In genomic region chr10:62791251-62792176, GRCm38 (mm10) we compare ENCODE assay signal across 8 mouse cellular contexts. TPM values are rescaled to one million over a fixed set of nuclear protein-coding genes. Genes with fewer than 3 reads are reported as not detected.
A peak's percentile ranks its signal among the peaks of the same experiment; 100 is the strongest.
DNase-seq lines count a peak whose midpoint lies in the region; ATAC-seq lines count a peak whose summit lies in the region.

No protein-coding gene starts in this region.

- peak overlapping the region; percentile 94 for H3K4me3 ChIP-seq in forebrain, embryonic 16.5 days (replicated peaks; ENCODE audit: low read length)
- H3K4me3 ChIP-seq in midbrain, embryonic 11.5 days (ENCODE audit: low read depth, low read length): peak overlapping the region; percentile 86

- H3K4me2 ChIP-seq in forebrain, embryonic 16.5 days (ENCODE audit: low read length): peak overlapping the region; percentile 84
- peak overlapping the region; percentile 54 for H3K4me2 ChIP-seq in midbrain, embryonic 11.5 days

- peak overlapping the region; percentile 98 for H3K9ac ChIP-seq in forebrain, embryonic 16.5 days (replicated peaks; ENCODE audit: low read depth, low read length)
- peak overlapping the region; percentile 96 for H3K9ac ChIP-seq in midbrain, embryonic 11.5 days (ENCODE audit: low read length)

- peaks cover 25% of the 10 kb centered on the region for H3K4me1 ChIP-seq in forebrain, embryonic 16.5 days (replicated peaks; ENCODE audit: control insufficient read depth, insufficient read depth, low read length)
- H3K4me1 ChIP-seq in midbrain, embryonic 11.5 days (ENCODE audit: control insufficient read depth, insufficient read depth, low read length): peaks cover 3% of the 10 kb centered on the region; the same call in 1 of the 2 replicates

- WGBS in forebrain, embryonic 16.5 days: under 1% methylated on average over 72 of the region's 78 CpGs
- WGBS in midbrain, embryonic 11.5 days: 2% methylated on average over 76 of the region's 78 CpGs

- H3K9me3 ChIP-seq in forebrain, embryonic 16.5 days (ENCODE audit: control insufficient read depth, low read length): no peaks in the 10 kb centered on the region
- no peaks in the 10 kb centered on the region for H3K9me3 ChIP-seq in midbrain, embryonic 11.5 days (ENCODE audit: control insufficient read depth, low read length)

- H3K27ac ChIP-seq in forebrain, embryonic 16.5 days (ENCODE audit: low read length): peak overlapping the region; percentile 92
- H3K27ac ChIP-seq in midbrain, embryonic 11.5 days (ENCODE audit: low read depth, low read length): peak overlapping the region; percentile 90

- peak; percentile 52 for DNase-seq in cerebellum, adult 9-10 months
- DNase-seq in cerebellum, postnatal 10 days: no peak
- peak; percentile 30 to 35 for DNase-seq in thymus, postnatal 10 days (ENCODE audit: low spot score in 2 of 2)
- DNase-seq in thymus, postnatal 25 days: no peak
- DNase-seq in layer of hippocampus, adult 9-10 months (ENCODE audit: low spot score): peak; percentile 12
- DNase-seq in midbrain, embryonic 11.5 days (ENCODE audit: low spot score, missing footprints): peak; percentile 91
- DNase-seq in telencephalon, adult 2 months (ENCODE audit: low read depth, low spot score): peak; percentile 2

- H3K27me3 ChIP-seq in forebrain, embryonic 16.5 days (replicated peaks; ENCODE audit: control insufficient read depth, insufficient read depth, low read length): no peaks in the 10 kb centered on the region
- no peaks in the 10 kb centered on the region for H3K27me3 ChIP-seq in midbrain, embryonic 11.5 days (ENCODE audit: control insufficient read depth, insufficient read depth, low read length)

- peaks cover 29% of the 10 kb centered on the region for H3K36me3 ChIP-seq in forebrain, embryonic 16.5 days (ENCODE audit: control insufficient read depth, insufficient read depth)
- H3K36me3 ChIP-seq in midbrain, embryonic 11.5 days (ENCODE audit: control insufficient read depth, insufficient read depth, low read length): peaks cover 15% of the 10 kb centered on the region

- peak; percentile 80 for ATAC-seq in forebrain, embryonic 16.5 days
- peak; percentile 85 for ATAC-seq in midbrain, embryonic 11.5 days (ENCODE audit: low FRiP score)

RNA-seq across cellular contexts. Expression of gene Ccar1, which starts 0.6 kb away (rescaled TPM):
- polyA plus RNA-seq in forebrain, embryonic 16.5 days (2015; fragmentation: Nextera tagmentation; extraction: Ambion mirVana): 126 and 137 TPM in 2 replicates
- 159 and 168 TPM in 2 replicates for polyA plus RNA-seq in midbrain, embryonic 11.5 days (2014; fragmentation: Nextera tagmentation; extraction: Ambion mirVana)

Comparison
In these comparisons a context has a peak if more than half of its experiments do, and no peak if none do; other contexts are left out.
1. DNase-seq: peak in cerebellum, adult 9-10 months (single experiment), thymus, postnatal 10 days (2 of 2), layer of hippocampus, adult 9-10 months (single experiment), midbrain, embryonic 11.5 days (single experiment) and telencephalon, adult 2 months (single experiment); none in cerebellum, postnatal 10 days (0 of 2) and thymus, postnatal 25 days (single experiment).